Mouse (Mus musculus): Measurements from ENCODE around the gene Ptgds. TPM values are rescaled to one million over a fixed set of nuclear protein-coding genes. Genes with fewer than 3 reads are reported as not detected.

Gene Ptgds
- total RNA-seq (2021) (100 to 1,000 TPM; 472 to 774 TPM), polyA plus RNA-seq (2012; rRNA removed) (198 and 795 TPM in 2 replicates)
- long read RNA-seq, transcript Ptgds-204 (6 exons, 645 nt) = minor isoform, 37 of 427 reads
- long read RNA-seq, transcript Ptgds-201 (7 exons, 901 nt) = major isoform, 241 of 427 reads
- long read RNA-seq, transcript Ptgds-202 (8 exons, 830 nt) = minor isoform, 15 of 427 reads
- long read RNA-seq, transcript Ptgds-203 (7 exons, 775 nt) = minor isoform, 60 of 427 reads
- long read RNA-seq, partial matches to known transcripts = 41 of 427 reads
- long read RNA-seq, other reads (novel, unspliced or antisense) = 21 of 427 reads

- intact Hi-C loops (cut with DNase I) = no loop called here
- Histone ChIP-seq H3K27me3 (ENCODE audit: control insufficient read depth, insufficient read depth, low read length) (no peaks in the 10 kb centered on the region), H3K36me3 (ENCODE audit: control insufficient read depth, insufficient read depth, low read length) (no peaks in the 10 kb centered on the region), H3K9ac (ENCODE audit: low read depth, low read length) (peak within 1 kb of the TSS; percentile 27; the same call in 1 of the 2 replicates), H3K27ac (peak within 1 kb of the TSS; percentile 64), H3K79me2 (replicated peaks; ENCODE audit: control insufficient read depth, insufficient read depth, low read length) (no peaks in the 10 kb centered on the region), H3K4me1 (ENCODE audit: control insufficient read depth, insufficient read depth, low read length) (no peaks in the 10 kb centered on the region; the same call in 1 of the 2 replicates), H3K4me3 (no peak within 1 kb of the TSS; the same call in 1 of the 2 replicates)
- no peak for DNase-seq
- TF ChIP-seq EP300 (IDR thresholded peaks at IDR 0.05; ENCODE audit: insufficient read depth, low read depth, low read length) = peak; percentile 90
- TF ChIP-seq CTCF (IDR thresholded peaks at IDR 0.05) = no peak
- 37% methylated on average over 6 of the region's 6 CpGs for WGBS
Observed at GRCm38 (mm10) chr2:25469969-25470368, at the start of gene Ptgds. Gene Ptgds (minus strand): TSS chr2:25470046.

GRCm38 (mm10) chr2:25509912-25510311 is 40.1 kb upstream of the Ptgds start:
- Histone ChIP-seq H3K36me3 (ENCODE audit: control insufficient read depth, insufficient read depth, low read length) (no peaks in the 10 kb centered on the region), H3K4me3 (no peak overlapping the region), H3K27me3 (ENCODE audit: control insufficient read depth, insufficient read depth, low read length) (no peaks in the 10 kb centered on the region), H3K27ac (no peak overlapping the region), H3K9ac (ENCODE audit: low read depth, low read length) (no peak overlapping the region), H3K4me1 (ENCODE audit: control insufficient read depth, insufficient read depth, low read length) (no peaks in the 10 kb centered on the region), H3K79me2 (replicated peaks; ENCODE audit: control insufficient read depth, insufficient read depth, low read length) (no peaks in the 10 kb centered on the region)
- no peak for DNase-seq
- intact Hi-C loops (cut with DNase I) = loop anchor here (2.0 kb wide), 1 partner anchor 41 kb away; no protein-coding TSS in a partner anchor
- TF ChIP-seq CTCF (IDR thresholded peaks at IDR 0.05) (peak; percentile 66), EP300 (IDR thresholded peaks at IDR 0.05; ENCODE audit: insufficient read depth, low read depth, low read length) (no peak), POLR2A (IDR thresholded peaks at IDR 0.05; ENCODE audit: insufficient read depth, low read depth, low read length) (no peak)
- 59% methylated on average over 3 of the region's 3 CpGs for WGBS

GRCm38 (mm10) chr2:25506964-25507363 is 37.1 kb upstream of the Ptgds start:
- Histone ChIP-seq H3K79me2 (replicated peaks; ENCODE audit: control insufficient read depth, insufficient read depth, low read length) (no peaks in the 10 kb centered on the region), H3K4me1 (ENCODE audit: control insufficient read depth, insufficient read depth, low read length) (no peaks in the 10 kb centered on the region; the same call in 1 of the 2 replicates), H3K9ac (ENCODE audit: low read depth, low read length) (no peak overlapping the region), H3K4me3 (no peak overlapping the region), H3K36me3 (ENCODE audit: control insufficient read depth, insufficient read depth, low read length) (no peaks in the 10 kb centered on the region), H3K27me3 (ENCODE audit: control insufficient read depth, insufficient read depth, low read length) (no peaks in the 10 kb centered on the region), H3K27ac (no peak overlapping the region)
- TF ChIP-seq EP300 (IDR thresholded peaks at IDR 0.05; ENCODE audit: insufficient read depth, low read depth, low read length) = no peak
- intact Hi-C loops (cut with DNase I) = no loop called here
- 43% methylated on average over 5 of the region's 5 CpGs for WGBS
- DNase-seq = no peak

- Histone ChIP-seq H3K27me3 (ENCODE audit: control insufficient read depth, insufficient read depth, low read length) (no peaks in the 10 kb centered on the region), H3K9ac (ENCODE audit: low read depth, low read length) (no peak overlapping the region), H3K36me3 (ENCODE audit: control insufficient read depth, insufficient read depth, low read length) (no peaks in the 10 kb centered on the region), H3K4me1 (ENCODE audit: control insufficient read depth, insufficient read depth, low read length) (peaks cover 3% of the 10 kb centered on the region), H3K79me2 (replicated peaks; ENCODE audit: control insufficient read depth, insufficient read depth, low read length) (no peaks in the 10 kb centered on the region), H3K4me3 (no peak overlapping the region), H3K27ac (no peak overlapping the region)
- intact Hi-C loops (cut with DNase I) = no loop called here
- TF ChIP-seq POLR2A (IDR thresholded peaks at IDR 0.05; ENCODE audit: insufficient read depth, low read depth, low read length) (no peak), CTCF (IDR thresholded peaks at IDR 0.05) (no peak), EP300 (IDR thresholded peaks at IDR 0.05; ENCODE audit: insufficient read depth, low read depth, low read length) (no peak)
- DNase-seq = no peak
- 95% methylated on average over 4 of the region's 4 CpGs for WGBS
Observed at GRCm38 (mm10) chr2:25505860-25506259, 36.0 kb upstream of the Ptgds start.

GRCm38 (mm10) chr2:25505000-25505399 is 35.2 kb upstream of the Ptgds start:
- Histone ChIP-seq H3K4me3 (no peak overlapping the region), H3K27ac (no peak overlapping the region), H3K27me3 (ENCODE audit: control insufficient read depth, insufficient read depth, low read length) (no peaks in the 10 kb centered on the region), H3K9ac (ENCODE audit: low read depth, low read length) (no peak overlapping the region), H3K79me2 (replicated peaks; ENCODE audit: control insufficient read depth, insufficient read depth, low read length) (no peaks in the 10 kb centered on the region), H3K4me1 (ENCODE audit: control insufficient read depth, insufficient read depth, low read length) (peaks cover 5% of the 10 kb centered on the region), H3K36me3 (ENCODE audit: control insufficient read depth, insufficient read depth, low read length) (no peaks in the 10 kb centered on the region)
- intact Hi-C loops (cut with DNase I) = loop anchor here (5.0 kb wide), 1 partner anchor 42 kb away; the partner anchor contains the start of gene Traf2
- WGBS = 65% methylated on average over 1 of the region's 1 CpGs
- DNase-seq = no peak
- no peak for TF ChIP-seq POLR2A (IDR thresholded peaks at IDR 0.05; ENCODE audit: insufficient read depth, low read depth, low read length)
- no peak for TF ChIP-seq EP300 (IDR thresholded peaks at IDR 0.05; ENCODE audit: insufficient read depth, low read depth, low read length)

GRCm38 (mm10) chr2:25504538-25504937 is 34.7 kb upstream of the Ptgds start:
- Histone ChIP-seq H3K27ac (no peak overlapping the region), H3K4me3 (no peak overlapping the region), H3K36me3 (ENCODE audit: control insufficient read depth, insufficient read depth, low read length) (no peaks in the 10 kb centered on the region), H3K27me3 (ENCODE audit: control insufficient read depth, insufficient read depth, low read length) (no peaks in the 10 kb centered on the region), H3K9ac (ENCODE audit: low read depth, low read length) (no peak overlapping the region), H3K4me1 (ENCODE audit: control insufficient read depth, insufficient read depth, low read length) (peaks cover 6% of the 10 kb centered on the region), H3K79me2 (replicated peaks; ENCODE audit: control insufficient read depth, insufficient read depth, low read length) (no peaks in the 10 kb centered on the region)
- no peak for TF ChIP-seq POLR2A (IDR thresholded peaks at IDR 0.05; ENCODE audit: insufficient read depth, low read depth, low read length)
- no peak for TF ChIP-seq CTCF (IDR thresholded peaks at IDR 0.05)
- TF ChIP-seq EP300 (IDR thresholded peaks at IDR 0.05; ENCODE audit: insufficient read depth, low read depth, low read length) = no peak
- WGBS = 92% methylated on average over 19 of the region's 19 CpGs
- intact Hi-C loops (cut with DNase I) = loop anchor here (5.0 kb wide), 1 partner anchor 43 kb away; the partner anchor contains the start of gene Traf2
- DNase-seq = no peak
